Mouse (Mus musculus): ENCODE measurements at regions not wholly inside any gene's neighbourhood (a gene's known extent, or its start where the extent isn't known, plus 50 kb on each side); places are given as distances from the start of the nearest gene placed in this dataset.

GRCm38 (mm10) chr3:80004966-80005365 is 120.6 kb downstream of the Fam198b start:
- dilution Hi-C loops (cut with MboI; ENCODE audit: extremely low pct_ligation_motif_present, extremely low pct_unique_long_range_greater_than_20kb, low sequenced_read_pairs), result no loop called here
- in situ Hi-C loops (cut with MboI; ENCODE audit: low pct_ligation_motif_present, low pct_unique_long_range_greater_than_20kb, low sequenced_read_pairs), result no loop called here
- Histone ChIP-seq H3K9ac (ENCODE audit: insufficient read depth, low read depth) (no peak overlapping the region), H3K36me3 (replicated peaks in 1 of 2; ENCODE audit: control insufficient read depth in 1 of 2, insufficient read depth in 1 of 2, low read length in 1 of 2) (no peaks in the 10 kb centered on the region), H3K4me1 (ENCODE audit: control insufficient read depth in 1 of 2, insufficient read depth in 2 of 2) (no peaks in the 10 kb centered on the region), H3K27me3 (replicated peaks) (no peaks in the 10 kb centered on the region), H3K4me2 (ENCODE audit: insufficient read depth, low read depth, poor library complexity, severe bottlenecking) (no peak overlapping the region), H3K4me3 (replicated peaks in 1 of 3; ENCODE audit: low read depth in 2 of 3, low read length in 2 of 3, poor library complexity in 1 of 3) (no peak overlapping the region), H3K27ac (ENCODE audit: insufficient read depth, low read depth) (no peak overlapping the region), H3K9me3 (replicated peaks; ENCODE audit: low read length) (no peaks in the 10 kb centered on the region), H3K79me2 (replicated peaks; ENCODE audit: control insufficient read depth, extremely low read depth, insufficient read depth, poor library complexity, severe bottlenecking) (no peaks in the 10 kb centered on the region)
- no peak for DNase-seq (ENCODE audit: extremely low read depth)
- no peak for TF ChIP-seq MAFK (IDR thresholded peaks at IDR 0.05; ENCODE audit: insufficient replicate concordance, low read length)

GRCm38 (mm10) chr3:80005371-80005770 is 121.0 kb downstream of the Fam198b start:
- H3K27ac ChIP-seq (ENCODE audit: insufficient read depth, low read depth), result no peak overlapping the region
- no peak overlapping the region for H3K9ac ChIP-seq (ENCODE audit: insufficient read depth, low read depth)
- TF ChIP-seq NELFE (IDR thresholded peaks at IDR 0.05; ENCODE audit: low read depth, low read length) (no peak), USF2 (conservative IDR thresholded peaks at IDR 0.05; ENCODE audit: low read depth, low read length) (no peak), E2F4 (IDR thresholded peaks at IDR 0.05; ENCODE audit: insufficient replicate concordance, low read depth, low read length) (no peak)
- H3K36me3 ChIP-seq (replicated peaks in 1 of 2; ENCODE audit: control insufficient read depth in 1 of 2, insufficient read depth in 1 of 2, low read length in 1 of 2), result no peaks in the 10 kb centered on the region
- no peak overlapping the region for H3K4me2 ChIP-seq (ENCODE audit: insufficient read depth, low read depth, poor library complexity, severe bottlenecking)
- H3K4me1 ChIP-seq (ENCODE audit: control insufficient read depth in 1 of 2, insufficient read depth in 2 of 2), result no peaks in the 10 kb centered on the region
- in situ Hi-C loops (cut with MboI; ENCODE audit: low pct_ligation_motif_present, low pct_unique_long_range_greater_than_20kb, low sequenced_read_pairs) (no loop called here), dilution Hi-C loops (cut with MboI; ENCODE audit: extremely low pct_ligation_motif_present, extremely low pct_unique_long_range_greater_than_20kb, low sequenced_read_pairs) (no loop called here)
- no peak overlapping the region for H3K4me3 ChIP-seq (replicated peaks in 1 of 3; ENCODE audit: low read depth in 2 of 3, low read length in 2 of 3, poor library complexity in 1 of 3)
- DNase-seq (ENCODE audit: extremely low read depth), result no peak
- no peaks in the 10 kb centered on the region for H3K9me3 ChIP-seq (replicated peaks; ENCODE audit: low read length)
- no peaks in the 10 kb centered on the region for H3K79me2 ChIP-seq (replicated peaks; ENCODE audit: control insufficient read depth, extremely low read depth, insufficient read depth, poor library complexity, severe bottlenecking)
- no peaks in the 10 kb centered on the region for H3K27me3 ChIP-seq (replicated peaks)

GRCm38 (mm10) chr3:80006263-80006662 is 121.9 kb downstream of the Fam198b start:
- Histone ChIP-seq H3K79me2 (replicated peaks; ENCODE audit: control insufficient read depth, extremely low read depth, insufficient read depth, poor library complexity, severe bottlenecking) (no peaks in the 10 kb centered on the region), H3K4me1 (ENCODE audit: control insufficient read depth in 1 of 2, insufficient read depth in 2 of 2) (no peaks in the 10 kb centered on the region), H3K9me3 (replicated peaks; ENCODE audit: low read length) (no peaks in the 10 kb centered on the region), H3K27me3 (replicated peaks) (no peaks in the 10 kb centered on the region), H3K4me3 (replicated peaks in 1 of 3; ENCODE audit: low read depth in 2 of 3, low read length in 2 of 3, poor library complexity in 1 of 3) (no peak overlapping the region), H3K36me3 (replicated peaks in 1 of 2; ENCODE audit: control insufficient read depth in 1 of 2, insufficient read depth in 1 of 2, low read length in 1 of 2) (no peaks in the 10 kb centered on the region), H3K4me2 (ENCODE audit: insufficient read depth, low read depth, poor library complexity, severe bottlenecking) (no peak overlapping the region), H3K9ac (ENCODE audit: insufficient read depth, low read depth) (no peak overlapping the region), H3K27ac (ENCODE audit: insufficient read depth, low read depth) (no peak overlapping the region)
- TF ChIP-seq GABPA (IDR thresholded peaks at IDR 0.05; ENCODE audit: insufficient replicate concordance, low read depth, low read length), result no peak
- TF ChIP-seq MAFK (IDR thresholded peaks at IDR 0.05; ENCODE audit: insufficient replicate concordance, low read length), result no peak
- TF ChIP-seq ZMIZ1 (IDR thresholded peaks at IDR 0.05; ENCODE audit: low read depth, low read length), result no peak
- TF ChIP-seq CHD2 (IDR thresholded peaks at IDR 0.05; ENCODE audit: low read length), result no peak
- no peak for TF ChIP-seq ETS1 (conservative IDR thresholded peaks at IDR 0.05; ENCODE audit: low read depth, low read length)
- no peak for TF ChIP-seq CTCF (conservative IDR thresholded peaks at IDR 0.05 in 1 of 2, IDR thresholded peaks at IDR 0.05 in 1 of 2; ENCODE audit: low read depth in 2 of 2, low read length in 2 of 2)
- TF ChIP-seq JUND (conservative IDR thresholded peaks at IDR 0.05; ENCODE audit: low read depth, low read length), result no peak
- no peak for TF ChIP-seq NELFE (IDR thresholded peaks at IDR 0.05; ENCODE audit: low read depth, low read length)
- TF ChIP-seq MEF2A (IDR thresholded peaks at IDR 0.05; ENCODE audit: borderline replicate concordance, low read depth, low read length), result no peak
- TF ChIP-seq IRF4 (IDR thresholded peaks at IDR 0.05; ENCODE audit: low read depth, low read length), result no peak
- TF ChIP-seq SIN3A (IDR thresholded peaks at IDR 0.05; ENCODE audit: low read length), result no peak
- no peak for TF ChIP-seq UBTF (IDR thresholded peaks at IDR 0.05; ENCODE audit: low read depth, low read length)
- TF ChIP-seq MAZ (IDR thresholded peaks at IDR 0.05; ENCODE audit: low read depth, low read length), result no peak
- no peak for TF ChIP-seq ELF1 (IDR thresholded peaks at IDR 0.05; ENCODE audit: low read depth, low read length)
- TF ChIP-seq ZKSCAN1 (IDR thresholded peaks at IDR 0.05; ENCODE audit: borderline replicate concordance, low read depth, low read length), result no peak
- no peak for TF ChIP-seq PAX5 (IDR thresholded peaks at IDR 0.05; ENCODE audit: low read length)
- in situ Hi-C loops (cut with MboI; ENCODE audit: low pct_ligation_motif_present, low pct_unique_long_range_greater_than_20kb, low sequenced_read_pairs), result no loop called here
- DNase-seq (ENCODE audit: extremely low read depth), result no peak
- dilution Hi-C loops (cut with MboI; ENCODE audit: extremely low pct_ligation_motif_present, extremely low pct_unique_long_range_greater_than_20kb, low sequenced_read_pairs), result no loop called here
